Comparison of ENCODE assay signal across 8 mouse cellular contexts in genomic region chr4:120831472-120831871, GRCm38 (mm10). TPM values are rescaled to one million over a fixed set of nuclear protein-coding genes. Genes with fewer than 3 reads are reported as not detected.
DNase-seq lines count a peak whose midpoint lies in the region; ATAC-seq lines count a peak whose summit lies in the region.

Nfyc (minus strand) TSS chr4:120831572.

- no peaks in the 10 kb centered on the region for H3K27me3 ChIP-seq in kidney, embryonic 16.5 days (ENCODE audit: insufficient read depth, low read length)
- no peaks in the 10 kb centered on the region for H3K27me3 ChIP-seq in intestine, embryonic 16.5 days (replicated peaks; ENCODE audit: control insufficient read depth, insufficient read depth, low read length)
- H3K27me3 ChIP-seq in midbrain, embryonic 10.5 days (ENCODE audit: low read depth, poor library complexity, severe bottlenecking), result no peaks in the 10 kb centered on the region

- no peaks in the 10 kb centered on the region for H3K9me3 ChIP-seq in kidney, embryonic 16.5 days (ENCODE audit: low read length)
- H3K9me3 ChIP-seq in intestine, embryonic 16.5 days (ENCODE audit: control insufficient read depth, low read length), result no peaks in the 10 kb centered on the region
- H3K9me3 ChIP-seq in midbrain, embryonic 10.5 days (replicated peaks), result no peaks in the 10 kb centered on the region

- no peak for ATAC-seq in kidney, embryonic 16.5 days (ENCODE audit: low FRiP score, low TSS enrichment)
- no peak for ATAC-seq in intestine, embryonic 16.5 days
- ATAC-seq in cerebellum, adult (ENCODE audit: insufficient number of reproducible peaks, low FRiP score, low TSS enrichment), result no peak

- 87% methylated on average over 4 of the region's 4 CpGs for WGBS in kidney, embryonic 16.5 days
- 89% methylated on average over 4 of the region's 4 CpGs for WGBS in intestine, embryonic 16.5 days
- WGBS in midbrain, embryonic 10.5 days, result 87% methylated on average over 4 of the region's 4 CpGs

- no peak for DNase-seq in kidney, postnatal 4 days
- no peak for DNase-seq in adrenal gland, postnatal 25 days
- DNase-seq in gastrocnemius, postnatal 25 days, result no peak
- DNase-seq in midbrain, embryonic 10.5 days (ENCODE audit: low spot score), result no peak
- no peak for DNase-seq in testis, postnatal 14 days (ENCODE audit: low spot score)

- no peaks in the 10 kb centered on the region for H3K36me3 ChIP-seq in kidney, embryonic 16.5 days (ENCODE audit: insufficient read depth, low read length)
- H3K36me3 ChIP-seq in intestine, embryonic 16.5 days (ENCODE audit: control insufficient read depth, insufficient read depth, low read length), result no peaks in the 10 kb centered on the region
- no peaks in the 10 kb centered on the region for H3K36me3 ChIP-seq in midbrain, embryonic 10.5 days

- no peaks in the 10 kb centered on the region for H3K4me1 ChIP-seq in kidney, embryonic 16.5 days (ENCODE audit: insufficient read depth, low read length)
- no peaks in the 10 kb centered on the region for H3K4me1 ChIP-seq in intestine, embryonic 16.5 days (ENCODE audit: control insufficient read depth, insufficient read depth, low read length)
- no peaks in the 10 kb centered on the region for H3K4me1 ChIP-seq in midbrain, embryonic 10.5 days

- H3K9ac ChIP-seq in kidney, embryonic 16.5 days (replicated peaks; ENCODE audit: low read length), result no peak within 1 kb of the TSS
- no peak within 1 kb of the TSS for H3K9ac ChIP-seq in intestine, embryonic 16.5 days (ENCODE audit: low read depth, low read length)

- no peak within 1 kb of the TSS for H3K4me2 ChIP-seq in kidney, embryonic 16.5 days (replicated peaks; ENCODE audit: low read depth, low read length)
- H3K4me2 ChIP-seq in intestine, embryonic 16.5 days (ENCODE audit: low read depth, low read length), result no peak within 1 kb of the TSS

- H3K4me3 ChIP-seq in kidney, embryonic 16.5 days (ENCODE audit: low read length), result no peak within 1 kb of the TSS
- H3K4me3 ChIP-seq in intestine, embryonic 16.5 days (ENCODE audit: low read length), result no peak within 1 kb of the TSS
- no peak within 1 kb of the TSS for H3K4me3 ChIP-seq in midbrain, embryonic 10.5 days

- H3K27ac ChIP-seq in kidney, embryonic 16.5 days (ENCODE audit: low read length), result no peak within 1 kb of the TSS
- no peak within 1 kb of the TSS for H3K27ac ChIP-seq in intestine, embryonic 16.5 days (ENCODE audit: low read length)
- no peak within 1 kb of the TSS for H3K27ac ChIP-seq in midbrain, embryonic 10.5 days (replicated peaks)

RNA-seq across cellular contexts. Expression of gene Nfyc, which starts in this region (rescaled TPM):
- polyA plus RNA-seq in kidney, embryonic 16.5 days (2015; fragmentation: Nextera tagmentation; extraction: Ambion mirVana), result 123 and 133 TPM in 2 replicates
- total RNA-seq in adrenal gland, postnatal 25 days (2021), result 62.8 and 68.9 TPM in 2 replicates
- total RNA-seq in gastrocnemius, postnatal 25 days (2021), result 10 to 100 TPM; 39.3 to 43.5 TPM
- 82.0 and 85.8 TPM in 2 replicates for polyA plus RNA-seq in intestine, embryonic 16.5 days (2015; fragmentation: Nextera tagmentation; extraction: Ambion mirVana)
- 123 and 127 TPM in 2 replicates for polyA plus RNA-seq in midbrain, embryonic 10.5 days (2016; fragmentation: Nextera tagmentation; extraction: Ambion mirVana)
